Mouse (Mus musculus): ENCODE data around the gene Gm17720. TPM values are rescaled to one million over a fixed set of nuclear protein-coding genes. Genes with fewer than 3 reads are reported as not detected.
"Not testable (repeated sequence)": the region's sequence is repeated elsewhere in the genome, so short reads cannot be mapped to it uniquely, and the experiment has no call there.

Gm17720 gene
- total RNA-seq, 2 experiments from 2014 or later: not detected

DNA sequence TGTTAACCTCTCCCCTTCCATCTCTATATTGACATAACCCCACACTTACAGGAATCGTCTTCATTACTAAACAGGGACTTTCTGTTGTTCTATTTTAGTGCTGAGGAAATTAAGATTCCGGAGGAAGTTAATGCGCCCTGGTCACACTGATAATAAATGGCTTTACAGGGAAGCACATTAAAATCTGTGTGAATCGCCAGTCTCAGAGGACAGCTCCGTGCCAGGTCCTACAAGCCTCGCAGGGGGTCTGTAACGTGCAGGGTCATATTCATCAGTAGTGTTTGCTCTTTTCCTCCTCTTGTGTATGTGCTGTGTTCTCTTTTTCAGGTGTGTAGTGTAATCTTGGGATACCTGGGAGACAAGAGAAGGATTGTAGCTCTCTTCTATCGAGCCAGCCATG, 44.3 kb downstream of the Gm17720 start:
- intact Hi-C loops (cut with DNase I): no loop called here
- no peak for DNase-seq (ENCODE audit: extremely low spot score in 1 of 2, low spot score in 2 of 2)

- intact Hi-C loops (cut with DNase I): no loop called here
- DNase-seq (ENCODE audit: extremely low spot score in 1 of 2, low spot score in 2 of 2): no peak
These were observed 51.3 kb downstream of the Gm17720 start for GRCm38 (mm10) chr8:110051208-110051607.

- no peak for DNase-seq (ENCODE audit: extremely low spot score in 1 of 2, low spot score in 2 of 2)
- intact Hi-C loops (cut with DNase I): no loop called here
These were observed 62.0 kb downstream of the Gm17720 start for GRCm38 (mm10) chr8:110040509-110040908.

GRCm38 (mm10) chr8:110039659-110040058, 62.9 kb downstream of the Gm17720 start, which contains the start of gene Chst4:
TSS of gene Chst4 (minus strand) at chr8:110039740.
- intact Hi-C loops (cut with DNase I): no loop called here
- DNase-seq (ENCODE audit: extremely low spot score in 1 of 2, low spot score in 2 of 2): no peak

GRCm38 (mm10) chr8:110039216-110039615, 63.3 kb downstream of the Gm17720 start:
- intact Hi-C loops (cut with DNase I): no loop called here
- no peak for DNase-seq (ENCODE audit: extremely low spot score in 1 of 2, low spot score in 2 of 2)

- intact Hi-C loops (cut with DNase I): no loop called here
- peak in 1 of 2 experiments; percentile 32 for DNase-seq (ENCODE audit: extremely low spot score in 1 of 2, low spot score in 2 of 2)
These were observed 66.4 kb downstream of the Gm17720 start for GRCm38 (mm10) chr8:110036156-110036555.

- no peak for DNase-seq (ENCODE audit: extremely low spot score in 1 of 2, low spot score in 2 of 2)
- intact Hi-C loops (cut with DNase I): no loop called here
These were observed 68.2 kb downstream of the Gm17720 start for GRCm38 (mm10) chr8:110034331-110034730.

DNA sequence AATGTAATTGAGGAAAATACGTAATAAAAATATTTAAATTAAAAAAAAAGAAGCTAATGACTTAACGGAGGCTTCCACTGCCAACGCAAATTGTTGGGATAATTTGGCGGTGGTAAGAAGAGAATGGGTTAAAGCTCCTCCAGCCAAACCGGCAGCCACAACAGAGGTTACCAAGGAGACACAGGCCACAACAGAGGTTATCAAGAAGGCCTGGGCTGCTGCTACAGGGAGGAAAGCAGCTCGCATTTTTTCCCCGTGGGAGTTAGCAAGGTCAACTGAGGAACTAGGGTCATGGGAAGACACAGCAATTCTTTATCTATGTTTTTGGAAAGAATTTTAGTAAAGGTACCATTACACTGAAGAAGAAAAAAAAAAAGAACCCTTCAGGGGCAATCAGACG, 68.8 kb downstream of the Gm17720 start:
- intact Hi-C loops (cut with DNase I); DNase-seq (ENCODE audit: extremely low spot score in 1 of 2, low spot score in 2 of 2): not testable (repeated sequence)

Other genes with a start within 250 kb of the Gm17720 start
- gene Phlpp2, start 234.2 kb downstream of the Gm17720 start, total RNA-seq (2021): 10 to 100 TPM; 29.5 to 29.8 TPM
- gene Marveld3, start 140.6 kb downstream of the Gm17720 start, total RNA-seq (2021): under 1 TPM in 1 of 2 experiments, not detected in 1; 0.30 TPM
- not detected for gene Tat, start 112.3 kb downstream of the Gm17720 start, total RNA-seq (2021)
- not detected for gene Chst4, start 63.0 kb downstream of the Gm17720 start, total RNA-seq (2021)
- 10 to 100 TPM; 19.1 to 22.5 TPM for gene Zfp612, start 23.0 kb downstream of the Gm17720 start, total RNA-seq (2021)
- not detected for gene Gm21964, start 1.5 kb downstream of the Gm17720 start, total RNA-seq (2021)
- 10 to 100 TPM; 59.2 to 70.7 TPM for gene Calb2, start 65.5 kb upstream of the Gm17720 start, total RNA-seq (2021)
- 1 to 10 TPM; 5.1 to 5.3 TPM for gene Cmtr2, start 112.9 kb upstream of the Gm17720 start, total RNA-seq (2021)
- under 1 TPM; 0.24 to 0.26 TPM for gene Hydin, start 164.2 kb upstream of the Gm17720 start, total RNA-seq (2021)